Mouse (Mus musculus): ENCODE measurements around the gene Pnrc2. TPM values are rescaled to one million over a fixed set of nuclear protein-coding genes. Genes with fewer than 3 reads are reported as not detected.

Pnrc2 gene
- polyA plus RNA-seq, 1 experiment from 2014 or later = 133 TPM

DNA sequence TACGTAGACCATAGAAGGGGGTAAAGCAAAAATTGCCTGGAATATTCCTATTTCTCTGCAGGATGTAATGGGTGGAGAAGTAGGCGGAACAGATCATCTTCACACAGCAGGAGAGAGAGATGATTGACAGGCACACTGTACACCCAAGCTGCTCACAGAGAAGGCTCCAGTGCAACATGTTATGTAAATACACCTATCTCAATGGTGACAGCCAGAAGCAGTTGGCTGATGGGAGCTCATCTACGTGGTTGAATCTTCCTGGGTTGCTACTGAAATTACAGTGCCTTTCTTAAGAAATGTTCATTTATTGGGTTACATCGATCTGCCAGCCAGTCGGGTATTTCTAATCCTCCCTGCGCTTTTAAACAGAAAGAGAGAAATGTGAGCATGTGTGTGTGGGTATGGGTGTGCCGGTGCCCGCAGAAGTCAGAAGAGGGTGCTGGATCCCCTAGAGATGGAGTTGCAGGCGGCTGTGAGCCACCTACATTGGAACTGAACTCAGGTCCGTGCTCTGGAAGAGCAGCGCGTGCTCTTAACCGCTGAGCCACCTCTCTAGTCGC is 19.6 kb downstream of the Pnrc2 start:
- H3K9ac ChIP-seq (ENCODE audit: low read depth, low read length) = peak overlapping the region; percentile 98
- H3K4me2 ChIP-seq = peak overlapping the region; percentile 98; the same call in 1 of the 2 replicates
- H3K4me3 ChIP-seq (ENCODE audit: low read depth, low read length) = no peak overlapping the region
- no peaks in the 10 kb centered on the region; the same call in 1 of the 2 replicates for H3K36me3 ChIP-seq (ENCODE audit: control insufficient read depth, insufficient read depth, low read length)
- DNase-seq (ENCODE audit: low spot score) (no peak), ATAC-seq (replicated peaks; ENCODE audit: low FRiP score) (no peak)
- 91% methylated on average over 14 of the region's 14 CpGs for WGBS
- peaks cover 42% of the 10 kb centered on the region for H3K4me1 ChIP-seq (replicated peaks; ENCODE audit: control insufficient read depth, insufficient read depth, low read length)
- H3K27ac ChIP-seq (ENCODE audit: low read depth, low read length) = peak overlapping the region; percentile 97
- H3K27me3 ChIP-seq (replicated peaks; ENCODE audit: control insufficient read depth, insufficient read depth, low read length) = no peaks in the 10 kb centered on the region
- H3K9me3 ChIP-seq (ENCODE audit: control insufficient read depth, low read length) = no peaks in the 10 kb centered on the region

DNA sequence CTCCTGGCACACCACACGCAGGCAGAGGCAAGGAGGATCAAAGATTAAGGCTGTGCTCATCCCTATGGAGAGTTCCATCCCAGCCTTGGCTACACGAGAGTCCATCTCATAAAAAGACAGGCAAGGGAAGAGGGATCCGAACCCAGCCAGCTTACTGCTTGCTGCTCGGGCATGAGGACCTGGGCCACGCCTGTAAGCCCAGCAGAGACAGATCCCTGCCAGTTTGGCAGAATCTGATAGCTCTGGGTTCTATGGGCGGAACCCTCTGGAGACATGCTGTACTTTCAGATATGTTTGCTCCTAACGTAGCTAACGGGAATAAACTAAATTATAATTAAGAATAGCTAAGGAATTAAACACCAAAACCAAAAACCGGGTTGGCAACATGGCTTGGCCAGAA is 21.7 kb downstream of the Pnrc2 start:
- WGBS = 70% methylated on average over 9 of the region's 9 CpGs
- DNase-seq (ENCODE audit: low spot score) = no peak
- H3K4me1 ChIP-seq (replicated peaks; ENCODE audit: control insufficient read depth, insufficient read depth, low read length) = peaks cover 29% of the 10 kb centered on the region
- peak overlapping the region; percentile 10; the same call in 1 of the 2 replicates for H3K4me2 ChIP-seq
- ATAC-seq (replicated peaks; ENCODE audit: low FRiP score) = peak; percentile 58
- H3K27ac ChIP-seq (ENCODE audit: low read depth, low read length) = peak overlapping the region; percentile 71; the same call in 1 of the 2 replicates
- no peak overlapping the region for H3K4me3 ChIP-seq (ENCODE audit: low read depth, low read length)
- H3K9ac ChIP-seq (ENCODE audit: low read depth, low read length) = peak overlapping the region; percentile 6; the same call in 1 of the 2 replicates
- H3K27me3 ChIP-seq (replicated peaks; ENCODE audit: control insufficient read depth, insufficient read depth, low read length) = no peaks in the 10 kb centered on the region
- H3K36me3 ChIP-seq (ENCODE audit: control insufficient read depth, insufficient read depth, low read length) = no peaks in the 10 kb centered on the region
- H3K9me3 ChIP-seq (ENCODE audit: control insufficient read depth, low read length) = no peaks in the 10 kb centered on the region

DNA sequence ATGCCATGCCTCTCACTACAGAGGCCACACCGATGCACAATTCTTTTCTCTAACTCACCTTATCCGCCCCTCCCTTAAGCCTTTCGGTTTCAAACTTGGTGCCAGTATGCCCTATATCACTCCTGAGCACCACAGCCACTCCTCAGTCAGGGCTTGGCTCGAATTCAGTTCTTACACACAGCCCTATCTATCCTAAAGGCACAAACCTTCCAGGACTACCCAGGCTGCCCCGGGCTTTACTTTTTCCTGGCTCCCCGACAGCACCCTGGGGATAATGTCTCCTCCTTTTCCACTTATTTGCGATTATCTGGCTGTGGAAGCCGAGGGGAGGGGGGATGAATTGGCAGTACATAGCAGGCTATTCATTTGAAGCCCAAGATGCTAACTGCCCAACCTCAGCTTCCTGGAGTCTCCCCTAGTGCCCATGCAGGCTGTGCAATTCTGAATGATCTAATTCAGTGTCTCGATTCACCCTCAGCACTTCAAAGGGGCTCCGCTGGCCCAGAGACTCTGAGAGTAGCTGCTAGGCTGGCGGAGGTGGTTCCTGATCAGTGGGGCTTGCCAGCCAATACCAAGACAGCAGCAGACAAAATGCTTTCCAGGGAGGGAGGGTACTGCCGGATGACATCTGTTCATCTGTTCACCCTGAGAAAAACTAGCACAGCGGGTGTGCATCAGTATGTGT is 23.1 kb downstream of the Pnrc2 start:
- Histone ChIP-seq H3K27ac (ENCODE audit: low read depth, low read length) (no peak overlapping the region), H3K9me3 (ENCODE audit: control insufficient read depth, low read length) (no peaks in the 10 kb centered on the region), H3K4me1 (replicated peaks; ENCODE audit: control insufficient read depth, insufficient read depth, low read length) (peaks cover 29% of the 10 kb centered on the region), H3K36me3 (ENCODE audit: control insufficient read depth, insufficient read depth, low read length) (no peaks in the 10 kb centered on the region), H3K4me3 (ENCODE audit: low read depth, low read length) (no peak overlapping the region), H3K4me2 (no peak overlapping the region), H3K27me3 (replicated peaks; ENCODE audit: control insufficient read depth, insufficient read depth, low read length) (no peaks in the 10 kb centered on the region), H3K9ac (ENCODE audit: low read depth, low read length) (peak overlapping the region; percentile 46; the same call in 1 of the 2 replicates)
- ATAC-seq (replicated peaks; ENCODE audit: low FRiP score) = no peak
- no peak for DNase-seq (ENCODE audit: low spot score)
- 48% methylated on average over 13 of the region's 13 CpGs for WGBS

DNA sequence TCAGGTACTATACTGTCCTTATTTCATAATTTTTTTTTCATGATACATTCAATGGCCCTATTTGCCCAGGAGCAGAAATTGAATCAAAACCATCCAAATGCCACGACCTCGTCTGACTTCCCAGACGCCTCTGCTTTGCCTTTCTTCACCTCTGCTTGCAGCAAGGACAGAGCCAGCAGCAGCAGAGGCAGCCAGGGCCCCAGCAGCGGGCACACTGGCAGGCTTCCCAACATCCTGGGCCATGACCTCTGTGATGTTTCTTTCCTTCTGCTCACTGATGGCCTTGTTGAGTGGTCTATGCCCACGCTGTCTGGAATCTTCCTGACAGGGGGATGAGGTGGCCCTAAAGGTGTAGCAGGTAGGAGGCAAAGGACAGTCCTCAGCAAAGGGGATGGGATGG is 26.1 kb downstream of the Pnrc2 start:
- no peaks in the 10 kb centered on the region for H3K36me3 ChIP-seq (ENCODE audit: control insufficient read depth, insufficient read depth, low read length)

DNA sequence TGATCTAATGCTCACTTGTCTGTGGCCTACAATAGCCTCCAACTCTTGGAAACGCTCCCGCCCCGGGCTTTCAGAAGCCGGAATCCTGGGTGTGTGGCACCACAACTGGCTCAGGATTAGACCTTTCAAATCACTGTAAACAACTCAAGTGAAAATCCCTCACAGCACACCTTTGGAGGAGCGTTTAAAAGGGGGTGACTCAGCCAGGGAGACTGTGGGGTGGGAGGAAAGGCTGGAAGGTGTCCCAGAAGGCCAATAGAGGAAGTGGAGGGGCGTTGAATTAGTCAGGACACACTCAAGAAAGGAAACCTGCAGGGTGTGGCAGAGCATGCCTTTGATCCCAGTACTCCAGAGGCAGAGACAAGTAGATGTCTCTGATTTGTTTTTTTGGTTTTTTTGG is 29.2 kb downstream of the Pnrc2 start:
- ATAC-seq (replicated peaks; ENCODE audit: low FRiP score) (no peak), DNase-seq (ENCODE audit: low spot score) (peak; percentile 29)
- Histone ChIP-seq H3K27me3 (replicated peaks; ENCODE audit: control insufficient read depth, insufficient read depth, low read length) (no peaks in the 10 kb centered on the region), H3K36me3 (ENCODE audit: control insufficient read depth, insufficient read depth, low read length) (no peaks in the 10 kb centered on the region), H3K4me3 (ENCODE audit: low read depth, low read length) (no peak overlapping the region), H3K9ac (ENCODE audit: low read depth, low read length) (no peak overlapping the region), H3K9me3 (ENCODE audit: control insufficient read depth, low read length) (no peaks in the 10 kb centered on the region), H3K27ac (ENCODE audit: low read depth, low read length) (no peak overlapping the region), H3K4me1 (replicated peaks; ENCODE audit: control insufficient read depth, insufficient read depth, low read length) (no peaks in the 10 kb centered on the region; the same call in 1 of the 2 replicates), H3K4me2 (no peak overlapping the region)
- 81% methylated on average over 6 of the region's 6 CpGs for WGBS

More for the DNA sequence above, 26.1 kb downstream of the Pnrc2 start:
- DNase-seq (ENCODE audit: low spot score) (no peak), ATAC-seq (replicated peaks; ENCODE audit: low FRiP score) (no peak)
- no peak overlapping the region for H3K27ac ChIP-seq (ENCODE audit: low read depth, low read length)
- H3K9me3 ChIP-seq (ENCODE audit: control insufficient read depth, low read length) = no peaks in the 10 kb centered on the region
- no peaks in the 10 kb centered on the region for H3K27me3 ChIP-seq (replicated peaks; ENCODE audit: control insufficient read depth, insufficient read depth, low read length)
- WGBS = 67% methylated on average over 5 of the region's 5 CpGs
- peaks cover 16% of the 10 kb centered on the region for H3K4me1 ChIP-seq (replicated peaks; ENCODE audit: control insufficient read depth, insufficient read depth, low read length)
- H3K4me3 ChIP-seq (ENCODE audit: low read depth, low read length) = no peak overlapping the region
- no peak overlapping the region for H3K9ac ChIP-seq (ENCODE audit: low read depth, low read length)
- H3K4me2 ChIP-seq = no peak overlapping the region

DNA sequence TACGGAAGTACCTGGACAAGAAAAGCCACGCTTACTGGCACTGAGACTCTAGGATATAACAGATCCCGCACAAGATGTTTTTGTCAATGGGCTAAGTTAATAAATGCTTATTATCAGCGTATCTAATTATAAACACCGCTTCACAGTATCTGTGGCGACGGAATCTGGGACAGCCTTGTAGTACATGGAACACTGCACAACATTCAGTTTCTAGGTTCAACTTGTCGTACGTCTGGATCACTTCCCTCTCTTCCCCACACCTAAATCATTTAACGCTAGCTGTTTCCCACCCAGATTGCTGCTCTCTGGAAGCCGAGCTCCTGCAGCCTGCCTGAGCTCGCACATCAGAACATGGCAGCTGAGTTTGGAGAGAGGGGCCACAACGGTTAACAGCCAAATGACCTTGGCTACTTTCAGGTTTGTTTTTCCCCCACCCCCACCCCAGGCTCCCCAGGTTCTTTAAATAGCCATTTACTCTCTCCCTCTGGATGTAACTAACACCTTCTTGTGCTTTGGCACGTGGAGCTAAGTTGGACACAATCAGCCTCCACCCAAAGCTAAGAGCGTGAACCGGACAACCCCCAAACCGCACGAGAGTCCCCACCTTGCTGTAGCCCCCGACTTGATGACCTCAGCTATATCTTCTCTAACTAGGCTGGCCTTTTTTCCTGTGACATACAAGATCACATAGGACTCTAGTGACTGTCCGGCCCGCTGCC is 34.2 kb downstream of the Pnrc2 start:
- no peak overlapping the region for H3K4me3 ChIP-seq (ENCODE audit: low read depth, low read length)
- H3K9me3 ChIP-seq (ENCODE audit: control insufficient read depth, low read length) = no peaks in the 10 kb centered on the region
- H3K27ac ChIP-seq (ENCODE audit: low read depth, low read length) = no peak overlapping the region
- no peak overlapping the region for H3K4me2 ChIP-seq
- no peaks in the 10 kb centered on the region for H3K36me3 ChIP-seq (ENCODE audit: control insufficient read depth, insufficient read depth, low read length)
- no peak for DNase-seq (ENCODE audit: low spot score)
- WGBS = 80% methylated on average over 21 of the region's 21 CpGs
- no peaks in the 10 kb centered on the region; the same call in 1 of the 2 replicates for H3K4me1 ChIP-seq (replicated peaks; ENCODE audit: control insufficient read depth, insufficient read depth, low read length)
- no peak overlapping the region for H3K9ac ChIP-seq (ENCODE audit: low read depth, low read length)
- no peak for ATAC-seq (replicated peaks; ENCODE audit: low FRiP score)
- H3K27me3 ChIP-seq (replicated peaks; ENCODE audit: control insufficient read depth, insufficient read depth, low read length) = no peaks in the 10 kb centered on the region

DNA sequence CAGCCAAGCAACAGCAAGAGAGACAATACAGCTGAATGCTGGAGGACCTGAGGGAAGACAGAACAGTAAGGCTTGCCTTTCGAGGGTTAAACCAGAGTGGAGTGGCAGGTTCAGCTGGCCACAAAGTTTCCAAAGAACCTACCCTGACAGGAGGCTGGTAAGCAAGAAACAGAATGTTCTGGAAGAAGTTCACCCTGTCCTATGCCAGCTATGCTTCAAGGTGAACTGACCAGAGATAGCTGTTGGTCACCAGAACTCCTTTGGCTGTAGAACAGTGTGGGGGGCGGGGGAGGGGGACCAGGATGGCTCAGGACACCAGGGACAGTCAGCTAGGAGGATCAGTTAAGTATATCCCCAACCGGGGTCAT is 34.7 kb downstream of the Pnrc2 start:
- DNase-seq (ENCODE audit: low spot score) (no peak), ATAC-seq (replicated peaks; ENCODE audit: low FRiP score) (no peak)
- Histone ChIP-seq H3K36me3 (ENCODE audit: control insufficient read depth, insufficient read depth, low read length) (no peaks in the 10 kb centered on the region), H3K4me1 (replicated peaks; ENCODE audit: control insufficient read depth, insufficient read depth, low read length) (peaks cover 2% of the 10 kb centered on the region; the same call in 1 of the 2 replicates), H3K4me2 (no peak overlapping the region), H3K9me3 (ENCODE audit: control insufficient read depth, low read length) (no peaks in the 10 kb centered on the region), H3K27me3 (replicated peaks; ENCODE audit: control insufficient read depth, insufficient read depth, low read length) (no peaks in the 10 kb centered on the region), H3K9ac (ENCODE audit: low read depth, low read length) (no peak overlapping the region), H3K27ac (ENCODE audit: low read depth, low read length) (no peak overlapping the region), H3K4me3 (ENCODE audit: low read depth, low read length) (no peak overlapping the region)
- WGBS = 74% methylated on average over 3 of the region's 3 CpGs

DNA sequence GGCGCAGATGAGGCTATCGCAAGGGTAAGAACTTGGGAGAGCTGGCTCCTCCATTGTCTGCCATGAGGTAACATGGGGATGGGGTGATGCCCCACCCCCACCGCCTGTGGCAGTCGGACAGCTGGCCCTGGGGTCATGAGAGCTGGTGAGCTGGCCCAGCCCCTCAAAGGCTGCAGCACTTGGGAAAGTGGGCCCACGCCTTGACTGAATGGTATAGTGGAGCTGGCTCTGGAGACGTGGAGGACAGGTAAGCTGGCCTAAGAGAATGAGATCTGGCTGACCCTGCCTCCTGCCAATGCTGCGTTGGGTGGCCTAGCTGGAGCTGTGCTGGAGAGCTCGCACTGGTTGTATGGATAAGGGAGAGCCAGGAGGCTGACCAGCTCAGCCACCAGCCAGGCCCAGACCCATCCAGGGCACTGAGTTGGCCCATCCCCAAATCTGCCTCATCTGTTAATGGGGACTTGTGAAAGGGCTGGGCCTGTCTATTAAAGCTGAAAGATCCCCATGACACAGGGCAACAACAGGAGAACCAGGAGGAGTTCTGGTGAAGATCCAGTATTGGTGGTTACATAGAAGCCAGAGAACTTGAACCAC is 39.4 kb downstream of the Pnrc2 start:
- WGBS = 83% methylated on average over 8 of the region's 8 CpGs
- Histone ChIP-seq H3K9me3 (ENCODE audit: control insufficient read depth, low read length) (no peaks in the 10 kb centered on the region), H3K4me1 (replicated peaks; ENCODE audit: control insufficient read depth, insufficient read depth, low read length) (peaks cover 2% of the 10 kb centered on the region; the same call in 1 of the 2 replicates), H3K9ac (ENCODE audit: low read depth, low read length) (no peak overlapping the region), H3K4me2 (no peak overlapping the region), H3K4me3 (ENCODE audit: low read depth, low read length) (no peak overlapping the region), H3K36me3 (ENCODE audit: control insufficient read depth, insufficient read depth, low read length) (no peaks in the 10 kb centered on the region), H3K27me3 (replicated peaks; ENCODE audit: control insufficient read depth, insufficient read depth, low read length) (no peaks in the 10 kb centered on the region), H3K27ac (ENCODE audit: low read depth, low read length) (no peak overlapping the region)
- no peak for DNase-seq (ENCODE audit: low spot score)
- ATAC-seq (replicated peaks; ENCODE audit: low FRiP score) = no peak
